Mouse (Mus musculus): ENCODE data around the gene Pink1. TPM values are rescaled to one million over a fixed set of nuclear protein-coding genes. Genes with fewer than 3 reads are reported as not detected.
A peak's percentile ranks its signal among the peaks of the same experiment; 100 is the strongest.

Pink1 gene
- 30.5 and 32.6 TPM in 2 replicates for polyA plus RNA-seq (2014; fragmentation: Nextera tagmentation; extraction: Ambion mirVana)

- no peaks in the 10 kb centered on the region for H3K9me3 ChIP-seq (ENCODE audit: control insufficient read depth, low read length)
- no peaks in the 10 kb centered on the region for H3K4me1 ChIP-seq (ENCODE audit: control insufficient read depth, insufficient read depth, low read length)
- peak within 1 kb of the TSS; percentile 52 for H3K4me2 ChIP-seq (ENCODE audit: low read depth, low read length)
- peak within 1 kb of the TSS; percentile 73 for H3K4me3 ChIP-seq (ENCODE audit: low read depth, low read length)
- DNase-seq (ENCODE audit: low spot score) (peak; percentile 86), ATAC-seq (ENCODE audit: low read depth) (peak; percentile 56)
- peak within 1 kb of the TSS; percentile 94 for H3K27ac ChIP-seq (replicated peaks; ENCODE audit: low read depth, low read length)
- H3K36me3 ChIP-seq (ENCODE audit: control insufficient read depth, insufficient read depth, low read length): no peaks in the 10 kb centered on the region
- 8% methylated on average over 22 of the region's 41 CpGs for WGBS
- H3K9ac ChIP-seq (ENCODE audit: low read depth, low read length): peak within 1 kb of the TSS; percentile 93
- no peaks in the 10 kb centered on the region for H3K27me3 ChIP-seq (replicated peaks; ENCODE audit: control insufficient read depth, insufficient read depth, low read length)
Observed at GRCm38 (mm10) chr4:138326077-138326695, at the start of gene Pink1. Gene Pink1, minus strand, starts transcription at chr4:138326307.

DNA sequence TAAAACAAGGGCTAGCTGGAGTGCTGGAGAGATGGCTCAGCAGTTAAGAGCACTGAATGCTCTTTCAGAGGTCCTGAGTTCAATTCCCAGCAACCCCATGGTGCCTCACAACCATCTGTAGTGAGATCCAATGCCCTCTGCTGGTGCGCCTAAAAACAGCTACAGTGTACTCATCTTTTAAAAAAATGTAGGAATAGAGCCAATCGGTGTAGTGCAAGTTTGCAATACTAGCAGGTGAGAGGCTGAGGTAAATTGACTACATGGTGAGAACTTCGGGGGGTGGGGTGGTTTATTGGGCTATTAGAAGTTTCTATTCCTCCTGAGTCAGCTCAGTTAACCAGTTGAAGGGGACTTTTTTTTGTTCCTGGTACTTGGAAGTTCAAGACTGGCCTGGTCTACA lies 49.0 kb upstream of the Pink1 start:
- Histone ChIP-seq H3K36me3 (ENCODE audit: control insufficient read depth, insufficient read depth, low read length) (no peaks in the 10 kb centered on the region), H3K4me2 (ENCODE audit: low read depth, low read length) (no peak overlapping the region), H3K27ac (replicated peaks; ENCODE audit: low read depth, low read length) (no peak overlapping the region), H3K4me1 (ENCODE audit: control insufficient read depth, insufficient read depth, low read length) (no peaks in the 10 kb centered on the region), H3K4me3 (ENCODE audit: low read depth, low read length) (no peak overlapping the region), H3K27me3 (replicated peaks; ENCODE audit: control insufficient read depth, insufficient read depth, low read length) (no peaks in the 10 kb centered on the region), H3K9me3 (ENCODE audit: control insufficient read depth, low read length) (no peaks in the 10 kb centered on the region), H3K9ac (ENCODE audit: low read depth, low read length) (no peak overlapping the region)
- ATAC-seq (ENCODE audit: low read depth) (no peak), DNase-seq (ENCODE audit: low spot score) (no peak)
- 74% methylated on average over 3 of the region's 3 CpGs for WGBS

GRCm38 (mm10) chr4:138370996-138371516 lies 44.9 kb upstream of the Pink1 start:
- 79% methylated on average over 5 of the region's 5 CpGs for WGBS

DNA sequence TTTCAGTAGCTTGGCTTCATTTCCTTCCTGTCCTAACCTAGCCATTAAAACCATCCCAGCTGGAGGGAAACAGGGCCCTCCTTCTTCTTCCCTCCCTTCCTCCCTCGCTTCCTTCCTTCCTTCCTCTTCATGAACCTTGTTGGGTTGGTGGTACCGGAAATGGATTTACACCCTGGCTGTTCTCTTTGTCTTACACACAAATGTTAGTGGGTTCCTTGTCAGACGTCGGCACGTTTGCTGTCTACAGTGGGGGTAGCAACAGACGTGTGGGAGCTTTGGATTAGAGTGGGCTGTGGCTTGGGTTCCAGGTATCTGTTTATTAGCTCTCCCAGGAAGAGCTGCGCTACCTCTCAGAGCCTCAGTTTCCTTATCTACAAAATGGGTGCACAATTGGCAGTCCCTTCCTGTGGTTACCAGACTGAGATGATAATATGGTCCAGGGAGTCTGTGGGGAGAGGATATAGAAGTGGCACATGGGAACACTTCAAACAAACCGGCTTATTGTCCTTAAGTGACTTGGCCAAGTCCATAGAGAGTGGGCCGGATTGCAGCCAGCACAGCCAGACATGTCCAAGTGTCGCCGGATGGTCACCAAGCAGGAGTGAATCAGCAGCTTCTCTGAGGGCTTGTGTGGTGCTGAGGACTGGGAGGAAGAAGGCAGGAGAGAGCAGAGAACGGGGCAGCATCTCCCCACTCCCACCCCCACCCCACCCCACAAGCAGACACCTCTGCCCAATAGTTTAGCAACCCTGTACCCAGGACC lies 42.6 kb upstream of the Pink1 start:
- peak overlapping the region; percentile 62; the same call in 1 of the 2 replicates for H3K4me2 ChIP-seq (ENCODE audit: low read depth, low read length)
- H3K4me1 ChIP-seq (ENCODE audit: control insufficient read depth, insufficient read depth, low read length): peaks cover 8% of the 10 kb centered on the region; the same call in 1 of the 2 replicates
- H3K9ac ChIP-seq (ENCODE audit: low read depth, low read length): no peak overlapping the region
- peaks cover 21% of the 10 kb centered on the region for H3K27me3 ChIP-seq (replicated peaks; ENCODE audit: control insufficient read depth, insufficient read depth, low read length)
- no peak overlapping the region for H3K4me3 ChIP-seq (ENCODE audit: low read depth, low read length)
- DNase-seq (ENCODE audit: low spot score): no peak
- H3K9me3 ChIP-seq (ENCODE audit: control insufficient read depth, low read length): 0 out of 2 replicates have a peak, but pooled peaks cover 3% of the 10 kb centered on the region
- no peak overlapping the region for H3K27ac ChIP-seq (replicated peaks; ENCODE audit: low read depth, low read length)
- no peak for ATAC-seq (ENCODE audit: low read depth)
- 79% methylated on average over 12 of the region's 12 CpGs for WGBS
- H3K36me3 ChIP-seq (ENCODE audit: control insufficient read depth, insufficient read depth, low read length): no peaks in the 10 kb centered on the region

More at GRCm38 (mm10) chr4:138370996-138371516, 44.9 kb upstream of the Pink1 start:
- Histone ChIP-seq H3K4me3 (ENCODE audit: low read depth, low read length) (no peak overlapping the region), H3K4me1 (ENCODE audit: control insufficient read depth, insufficient read depth, low read length) (peaks cover 8% of the 10 kb centered on the region; the same call in 1 of the 2 replicates), H3K36me3 (ENCODE audit: control insufficient read depth, insufficient read depth, low read length) (no peaks in the 10 kb centered on the region), H3K4me2 (ENCODE audit: low read depth, low read length) (no peak overlapping the region), H3K9me3 (ENCODE audit: control insufficient read depth, low read length) (0 out of 2 replicates have a peak, but pooled peaks cover 3% of the 10 kb centered on the region), H3K27me3 (replicated peaks; ENCODE audit: control insufficient read depth, insufficient read depth, low read length) (peaks cover 21% of the 10 kb centered on the region), H3K9ac (ENCODE audit: low read depth, low read length) (no peak overlapping the region), H3K27ac (replicated peaks; ENCODE audit: low read depth, low read length) (no peak overlapping the region)
- no peak for DNase-seq (ENCODE audit: low spot score)
- ATAC-seq (ENCODE audit: low read depth): no peak

- peaks cover 8% of the 10 kb centered on the region; the same call in 1 of the 2 replicates for H3K4me1 ChIP-seq (ENCODE audit: control insufficient read depth, insufficient read depth, low read length)
- no peaks in the 10 kb centered on the region for H3K36me3 ChIP-seq (ENCODE audit: control insufficient read depth, insufficient read depth, low read length)
- DNase-seq (ENCODE audit: low spot score) (peak; percentile 90), ATAC-seq (ENCODE audit: low read depth) (peak; percentile 89)
- peak within 1 kb of the TSS; percentile 32 for H3K4me3 ChIP-seq (ENCODE audit: low read depth, low read length)
- peaks cover 21% of the 10 kb centered on the region for H3K27me3 ChIP-seq (replicated peaks; ENCODE audit: control insufficient read depth, insufficient read depth, low read length)
- H3K27ac ChIP-seq (replicated peaks; ENCODE audit: low read depth, low read length): no peak within 1 kb of the TSS
- peak within 1 kb of the TSS; percentile 62 for H3K4me2 ChIP-seq (ENCODE audit: low read depth, low read length)
- WGBS: 6% methylated on average over 29 of the region's 34 CpGs
- H3K9me3 ChIP-seq (ENCODE audit: control insufficient read depth, low read length): 0 out of 2 replicates have a peak, but pooled peaks cover 3% of the 10 kb centered on the region
- peak within 1 kb of the TSS; percentile 45 for H3K9ac ChIP-seq (ENCODE audit: low read depth, low read length)
Observed at GRCm38 (mm10) chr4:138367641-138368497, 41.8 kb upstream of the Pink1 start, which contains the start of gene Cda. Gene Cda, minus strand, starts transcription at chr4:138367992.

DNA sequence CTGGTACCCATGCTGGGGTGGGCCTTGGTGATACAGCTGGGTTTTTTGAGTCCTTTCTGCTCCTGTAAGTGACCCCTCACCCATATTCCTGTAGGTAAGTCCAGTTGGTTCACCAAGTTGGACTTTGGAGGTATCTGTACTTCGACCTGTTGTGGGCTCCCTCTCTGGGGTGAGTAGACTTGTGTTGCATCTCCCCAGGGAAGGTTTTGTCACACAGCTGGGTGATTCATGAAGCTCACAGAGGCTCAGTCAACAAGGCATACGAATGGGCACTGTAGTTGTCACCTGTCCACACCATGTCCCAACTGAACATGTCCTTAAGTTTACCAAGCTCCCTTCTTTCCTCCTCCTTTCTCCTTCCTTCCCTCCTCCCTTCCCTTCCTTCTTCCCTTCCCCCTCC lies 40.5 kb upstream of the Pink1 start:
- Histone ChIP-seq H3K9ac (ENCODE audit: low read depth, low read length) (no peak overlapping the region), H3K4me2 (ENCODE audit: low read depth, low read length) (no peak overlapping the region), H3K4me1 (ENCODE audit: control insufficient read depth, insufficient read depth, low read length) (peaks cover 8% of the 10 kb centered on the region; the same call in 1 of the 2 replicates), H3K4me3 (ENCODE audit: low read depth, low read length) (no peak overlapping the region), H3K9me3 (ENCODE audit: control insufficient read depth, low read length) (0 out of 2 replicates have a peak, but pooled peaks cover 3% of the 10 kb centered on the region), H3K27me3 (replicated peaks; ENCODE audit: control insufficient read depth, insufficient read depth, low read length) (peaks cover 28% of the 10 kb centered on the region), H3K36me3 (ENCODE audit: control insufficient read depth, insufficient read depth, low read length) (no peaks in the 10 kb centered on the region), H3K27ac (replicated peaks; ENCODE audit: low read depth, low read length) (no peak overlapping the region)
- WGBS: 75% methylated on average over 2 of the region's 2 CpGs
- DNase-seq (ENCODE audit: low spot score): no peak
- ATAC-seq (ENCODE audit: low read depth): no peak

DNA sequence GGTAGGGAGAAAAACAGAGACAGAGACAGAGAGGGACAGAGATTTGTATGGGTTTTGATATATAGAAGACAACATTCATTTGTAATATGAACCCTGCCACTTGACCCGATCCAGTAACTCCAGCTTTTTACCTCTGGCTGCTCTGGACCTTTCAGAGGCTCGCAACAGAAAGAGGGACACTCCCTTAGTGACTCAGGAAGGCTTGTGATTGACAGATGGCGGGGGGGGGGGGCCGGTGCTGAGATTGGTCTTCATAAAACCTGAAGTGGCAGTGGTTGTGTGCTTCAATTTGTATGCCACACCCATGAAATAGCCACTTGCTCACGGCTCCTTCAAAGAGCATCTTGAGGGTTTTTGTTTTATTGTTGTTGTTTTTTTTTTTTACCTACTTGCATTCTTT lies 37.4 kb upstream of the Pink1 start:
- WGBS: 39% methylated on average over 4 of the region's 5 CpGs
- no peak overlapping the region for H3K27ac ChIP-seq (replicated peaks; ENCODE audit: low read depth, low read length)
- DNase-seq (ENCODE audit: low spot score): no peak
- no peak overlapping the region for H3K4me3 ChIP-seq (ENCODE audit: low read depth, low read length)
- H3K4me2 ChIP-seq (ENCODE audit: low read depth, low read length): no peak overlapping the region
- H3K36me3 ChIP-seq (ENCODE audit: control insufficient read depth, insufficient read depth, low read length): no peaks in the 10 kb centered on the region
- H3K27me3 ChIP-seq (replicated peaks; ENCODE audit: control insufficient read depth, insufficient read depth, low read length): peaks cover 34% of the 10 kb centered on the region
- H3K4me1 ChIP-seq (ENCODE audit: control insufficient read depth, insufficient read depth, low read length): peaks cover 8% of the 10 kb centered on the region; the same call in 1 of the 2 replicates
- 0 out of 2 replicates have a peak, but pooled peaks cover 3% of the 10 kb centered on the region for H3K9me3 ChIP-seq (ENCODE audit: control insufficient read depth, low read length)
- H3K9ac ChIP-seq (ENCODE audit: low read depth, low read length): no peak overlapping the region
- no peak for ATAC-seq (ENCODE audit: low read depth)

DNA sequence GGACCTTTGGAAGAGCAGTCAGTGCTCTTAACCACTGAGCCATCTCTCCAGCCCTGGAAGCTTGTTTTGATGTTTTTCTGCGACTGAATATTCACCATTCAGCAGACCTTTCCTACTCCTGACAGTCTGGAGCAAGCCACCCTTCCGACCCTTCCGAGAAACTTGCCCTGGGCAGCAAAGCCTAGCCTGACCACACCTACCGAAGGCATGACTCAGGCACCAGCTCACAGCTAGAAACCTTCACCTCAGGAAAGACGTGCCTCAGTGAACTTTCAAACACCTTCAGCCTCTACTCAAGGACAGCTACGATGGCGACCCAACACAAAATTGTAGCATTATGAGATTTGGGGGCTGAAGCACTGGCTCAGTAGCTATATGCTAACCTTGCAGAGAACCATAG lies 36.8 kb upstream of the Pink1 start:
- H3K4me1 ChIP-seq (ENCODE audit: control insufficient read depth, insufficient read depth, low read length): peaks cover 1% of the 10 kb centered on the region; the same call in 1 of the 2 replicates
- DNase-seq (ENCODE audit: low spot score) (no peak), ATAC-seq (ENCODE audit: low read depth) (no peak)
- H3K36me3 ChIP-seq (ENCODE audit: control insufficient read depth, insufficient read depth, low read length): no peaks in the 10 kb centered on the region
- H3K27me3 ChIP-seq (replicated peaks; ENCODE audit: control insufficient read depth, insufficient read depth, low read length): peaks cover 28% of the 10 kb centered on the region
- 64% methylated on average over 7 of the region's 7 CpGs for WGBS
- no peak overlapping the region for H3K9ac ChIP-seq (ENCODE audit: low read depth, low read length)
- no peak overlapping the region for H3K27ac ChIP-seq (replicated peaks; ENCODE audit: low read depth, low read length)
- no peak overlapping the region for H3K4me3 ChIP-seq (ENCODE audit: low read depth, low read length)
- no peak overlapping the region for H3K4me2 ChIP-seq (ENCODE audit: low read depth, low read length)
- 0 out of 2 replicates have a peak, but pooled peaks cover 3% of the 10 kb centered on the region for H3K9me3 ChIP-seq (ENCODE audit: control insufficient read depth, low read length)
